Mouse (Mus musculus) CD4-positive, CD25-positive, alpha-beta regulatory T cell, adult 9 weeks (primary cell): ENCODE results near the gene Six6. TPM values are rescaled to one million over a fixed set of nuclear protein-coding genes. Genes with fewer than 3 reads are reported as not detected.

Source experiments
- polyA plus RNA-seq: library from polyadenylated mRNA; unstranded; fragments of 100-300 nt; shearing (Covaris generic); gene quantifications from one replicate; pipeline ENCODE4 v1.2.1, GENCODE M21; 2017

Six6 gene
- polyA plus RNA-seq, result not detected

DNA sequence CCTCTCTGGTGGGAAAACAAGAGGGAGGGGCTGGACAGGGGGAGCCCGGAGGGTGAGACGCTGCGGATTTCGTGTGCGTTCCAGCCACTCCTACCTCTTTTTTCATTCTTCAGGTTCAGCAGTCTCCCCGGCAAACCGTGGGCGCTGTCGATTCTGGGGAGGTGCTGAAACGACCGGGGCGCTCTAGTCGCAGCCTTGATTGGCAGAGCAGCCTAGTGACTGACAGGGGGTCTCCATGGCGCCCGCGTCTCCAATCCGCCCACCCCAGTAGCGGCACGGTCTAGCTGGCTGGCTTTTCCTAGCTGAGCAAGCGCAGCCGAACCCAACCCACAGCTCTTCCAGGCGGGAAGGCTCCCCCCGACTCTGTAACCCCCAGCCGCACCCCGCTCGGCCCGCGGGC is at the start of gene Six6:
Six6 (plus strand) TSS at position 277 of the 400 bp plus-strand sequence.

DNA sequence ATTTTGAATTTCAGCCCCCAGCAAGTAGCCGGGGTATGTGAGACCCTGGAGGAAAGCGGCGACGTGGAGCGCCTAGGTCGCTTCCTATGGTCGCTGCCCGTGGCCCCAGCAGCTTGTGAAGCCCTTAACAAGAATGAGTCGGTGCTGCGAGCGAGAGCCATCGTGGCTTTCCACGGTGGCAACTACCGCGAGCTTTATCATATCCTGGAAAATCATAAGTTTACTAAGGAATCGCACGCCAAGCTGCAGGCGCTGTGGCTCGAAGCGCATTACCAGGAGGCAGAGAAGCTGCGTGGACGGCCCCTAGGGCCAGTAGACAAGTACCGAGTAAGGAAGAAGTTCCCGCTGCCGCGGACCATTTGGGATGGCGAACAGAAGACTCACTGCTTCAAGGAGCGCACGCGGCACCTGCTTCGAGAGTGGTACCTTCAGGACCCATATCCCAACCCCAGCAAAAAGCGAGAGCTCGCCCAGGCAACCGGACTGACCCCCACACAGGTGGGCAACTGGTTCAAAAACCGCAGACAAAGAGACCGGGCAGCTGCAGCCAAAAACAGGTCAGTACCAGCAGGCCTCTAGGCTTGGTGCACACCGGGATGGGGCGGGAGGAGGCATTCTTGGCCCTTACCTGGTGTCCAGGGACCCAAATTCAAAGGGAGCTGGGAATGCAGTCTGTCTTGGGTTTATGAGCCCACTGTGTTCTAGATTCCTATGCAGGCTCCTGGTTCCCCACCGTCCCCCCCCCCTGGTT is 554 bp downstream of the Six6 start, which contains the start of gene 4930447C04Rik:
4930447C04Rik (minus strand) TSS at position 704 of the 751 bp plus-strand sequence.

Other genes with a start within 250 kb of the Six6 start
- 12.6 TPM for gene Ppm1a, start 182.4 kb upstream of the Six6 start, polyA plus RNA-seq
- 0.33 TPM for gene 4930447C04Rik, start 882 bp downstream of the Six6 start, polyA plus RNA-seq
- gene Six1, start 114.0 kb downstream of the Six6 start, polyA plus RNA-seq, result not detected
- not detected for gene Six4, start 173.6 kb downstream of the Six6 start, polyA plus RNA-seq
- 38.0 TPM for gene Mnat1, start 183.8 kb downstream of the Six6 start, polyA plus RNA-seq